Mouse (Mus musculus) heart, postnatal 0 days (tissue): ENCODE results near the gene Cbx2.

Experiments
- CTCF ChIP-seq: IDR thresholded peaks from 2 replicates; pipeline ENCODE4 v1.5.1; 2016; ENCODE audit warnings: antibody characterized with exemption, control low read depth, low read depth
- EP300 ChIP-seq: IDR thresholded peaks from 2 replicates; pipeline ENCODE4 v1.6.1; 2016; ENCODE audit warnings: antibody characterized with exemption, low read depth

- TF ChIP-seq CTCF (no peak), EP300 (no peak)
Measured at GRCm38 (mm10) chr11:119050361-119050760, 27.6 kb downstream of the Cbx2 start.
